Mouse (Mus musculus) lung, adult 10 weeks (tissue): Measurements from ENCODE around the gene Tbca. TPM values are rescaled to one million over a fixed set of nuclear protein-coding genes. Genes with fewer than 3 reads are reported as not detected.

ENCODE experiments used
- polyA plus RNA-seq: library from polyadenylated mRNA; stranded (reverse); fragments of 350-450 nt; fragmentation: Illumina TruSeq; extraction: RNeasy Lipid Tissue Mini Kit (QIAGEN cat#74804); gene quantifications from one replicate; pipeline ENCODE4 v1.2.3, GENCODE M21; 2014; ENCODE audit warnings: low read depth, low replicate concordance; ENCODE audit not compliant: insufficient read depth

The Tbca gene
- 279 TPM for polyA plus RNA-seq

GRCm38 (mm10) chr13:94788771-94789649, at the start of gene Tbca:
Gene Tbca, plus strand, starts transcription at chr13:94788910.

GRCm38 (mm10) chr13:94875396-94875880, 86.7 kb downstream of the Tbca start, which contains the start of gene Otp:
Gene Otp, plus strand, starts transcription at chr13:94875602.

Other genes starting within 250 kb of the Tbca start
- gene Otp, start 86.7 kb downstream of the Tbca start, polyA plus RNA-seq = not detected
- 10.9 TPM for gene Wdr41, start 187.4 kb downstream of the Tbca start, polyA plus RNA-seq